In genomic region chr4:72199571-72200558, GRCm38 (mm10) we compare ENCODE assay signal across 8 mouse cellular contexts. TPM values are rescaled to one million over a fixed set of nuclear protein-coding genes. Genes with fewer than 3 reads are reported as not detected.
DNase-seq lines count a peak whose midpoint lies in the region; ATAC-seq and TF ChIP-seq lines count a peak whose summit lies in the region.

No protein-coding gene starts in this region.

- peak overlapping the region; percentile 93 for H3K9ac ChIP-seq in forebrain, embryonic 13.5 days

- peaks cover 29% of the 10 kb centered on the region for H3K79me3 ChIP-seq in C2C12 (ENCODE audit: low read depth)

- H3K27ac ChIP-seq in forebrain, embryonic 13.5 days = peak overlapping the region; percentile 93

- ATAC-seq in forebrain, embryonic 13.5 days = no peak

- H3K4me1 ChIP-seq in forebrain, embryonic 13.5 days = peaks cover 54% of the 10 kb centered on the region

- DNase-seq in adrenal gland, postnatal 25 days = peak; percentile 60
- DNase-seq in heart, postnatal 4 days = peak; percentile 40
- DNase-seq in layer of hippocampus, postnatal 14 days (ENCODE audit: low spot score in 2 of 2) = peak; percentile 50 to 59
- DNase-seq in lung, postnatal 10 days = peak; percentile 67
- peak; percentile 50 to 62 for DNase-seq in right cerebral cortex, adult 2 months (ENCODE audit: low spot score in 2 of 2)
- peak; percentile 26 for DNase-seq in urinary bladder, postnatal 25 days (ENCODE audit: low spot score)

- H3ac ChIP-seq in C2C12 (ENCODE audit: control insufficient read depth, insufficient read length, low read depth) = peak overlapping the region; percentile 67

- under 1% methylated on average over 88 of the region's 103 CpGs for WGBS in forebrain, embryonic 13.5 days

- no peaks in the 10 kb centered on the region for H3K9me3 ChIP-seq in forebrain, embryonic 13.5 days (replicated peaks)

- peaks cover 60% of the 10 kb centered on the region for H3K79me2 ChIP-seq in C2C12 (ENCODE audit: control insufficient read depth, insufficient read depth)

- H3K36me3 ChIP-seq in C2C12 (ENCODE audit: control insufficient read depth, insufficient read depth) = peaks cover 18% of the 10 kb centered on the region
- no peaks in the 10 kb centered on the region for H3K36me3 ChIP-seq in forebrain, embryonic 13.5 days (ENCODE audit: poor library complexity, severe bottlenecking)

- H3K4me2 ChIP-seq in forebrain, embryonic 13.5 days = peak overlapping the region; percentile 63

- no peak for TF ChIP-seq CTCF in C2C12 (IDR thresholded peaks at IDR 0.05; ENCODE audit: control insufficient read depth, insufficient read depth, insufficient read length)

- no peaks in the 10 kb centered on the region for H3K27me3 ChIP-seq in C2C12 (ENCODE audit: control insufficient read depth, insufficient read depth, insufficient read length)
- H3K27me3 ChIP-seq in forebrain, embryonic 13.5 days = peaks cover 9% of the 10 kb centered on the region; the same call in 1 of the 2 replicates

- peak overlapping the region; percentile 61 for H3K4me3 ChIP-seq in C2C12 (ENCODE audit: insufficient read depth, poor library complexity, severe bottlenecking)
- H3K4me3 ChIP-seq in forebrain, embryonic 13.5 days = peak overlapping the region; percentile 81

TF ChIP-seq in C2C12, 6 proteins besides CTCF, POLR2A, EP300 and RAD21:
- TF ChIP-seq MYOD1 (IDR thresholded peaks at IDR 0.05; ENCODE audit: control insufficient read depth, insufficient read length, low read depth) = no peak
- no peak for TF ChIP-seq FOSL1 (IDR thresholded peaks at IDR 0.05; ENCODE audit: insufficient read depth, low read length, poor library complexity, severe bottlenecking)
- TF ChIP-seq CEBPB (IDR thresholded peaks at IDR 0.05; ENCODE audit: low read depth) = no peak
- no peak for TF ChIP-seq MAX (IDR thresholded peaks at IDR 0.05)
- no peak for TF ChIP-seq USF1 (IDR thresholded peaks at IDR 0.05; ENCODE audit: low read depth)
- TF ChIP-seq MYOG (IDR thresholded peaks at IDR 0.05; ENCODE audit: control insufficient read depth, extremely low read depth, insufficient read length) = no peak

RNA-seq across cellular contexts. Expression of gene Tle1, which starts 0.9 kb away (rescaled TPM):
- polyA plus RNA-seq in C2C12 (2012; fragmentation: generic; extraction: Trizol) = 23.2 TPM
- total RNA-seq in adrenal gland, postnatal 25 days (2021) = 35.3 and 39.1 TPM in 2 replicates
- polyA plus RNA-seq in forebrain, embryonic 13.5 days (2015; fragmentation: Nextera tagmentation; extraction: Ambion mirVana) = 37.5 and 41.4 TPM in 2 replicates
- 10 to 100 TPM; 11.1 to 13.3 TPM for total RNA-seq in heart, postnatal 4 days (2021)
- 10 to 100 TPM; 59.1 to 60.4 TPM for total RNA-seq in layer of hippocampus, postnatal 14 days (2021)
